Mouse (Mus musculus) lung, adult 2 months (tissue): ENCODE results near the gene Tulp1. TPM values are rescaled to one million over a fixed set of nuclear protein-coding genes. Genes with fewer than 3 reads are reported as not detected.
A peak's percentile ranks its signal among the peaks of the same experiment; 100 is the strongest.

Experiments
- DNase-seq: peaks from one replicate; pipeline ENCODE4 v3.0.0; 2022
- H3K4me1 ChIP-seq: fragments of 200-500 bp; 2 replicates; pipeline ENCODE4 v1.6.1; 2011; ENCODE audit warnings: low read length; ENCODE audit not compliant: control insufficient read depth, insufficient read depth
- H3K4me3 ChIP-seq: fragments of 200-500 bp; replicated peaks from 2 replicates; pipeline ENCODE3; 2011; ENCODE audit warnings: low read depth, mild to moderate bottlenecking, control low read depth, low read length; ENCODE audit errors: extremely low read depth
- CTCF ChIP-seq: fragments of 200-500 bp; IDR thresholded peaks from 2 replicates; pipeline ENCODE4 v1.5.1; 2011; ENCODE audit warnings: mild to moderate bottlenecking, low read length, control low read depth; ENCODE audit not compliant: insufficient read depth
- POLR2A ChIP-seq: fragments of 200-500 bp; IDR thresholded peaks from 2 replicates; pipeline ENCODE4 v1.6.1; 2011; ENCODE audit warnings: low read depth, mild to moderate bottlenecking, control low read depth, low read length, borderline replicate concordance; ENCODE audit errors: extremely low read depth
- WGBS: fragments of 180-500 bp; shearing (Covaris S2); methylation state at CpG from one replicate; pipeline ENCODE4 v1.1.7; 2018; 5-methylcytosine and 5-hydroxymethylcytosine counted together
- polyA plus RNA-seq: library from polyadenylated mRNA; depleted of rRNA; stranded (reverse); fragments of >200 nt; gene quantifications from 2 replicates; pipeline ENCODE4 v1.2.3, GENCODE M21; 2012; rRNA removed

The Tulp1 gene
- polyA plus RNA-seq, 1 experiment, result 7.0 TPM

DNA sequence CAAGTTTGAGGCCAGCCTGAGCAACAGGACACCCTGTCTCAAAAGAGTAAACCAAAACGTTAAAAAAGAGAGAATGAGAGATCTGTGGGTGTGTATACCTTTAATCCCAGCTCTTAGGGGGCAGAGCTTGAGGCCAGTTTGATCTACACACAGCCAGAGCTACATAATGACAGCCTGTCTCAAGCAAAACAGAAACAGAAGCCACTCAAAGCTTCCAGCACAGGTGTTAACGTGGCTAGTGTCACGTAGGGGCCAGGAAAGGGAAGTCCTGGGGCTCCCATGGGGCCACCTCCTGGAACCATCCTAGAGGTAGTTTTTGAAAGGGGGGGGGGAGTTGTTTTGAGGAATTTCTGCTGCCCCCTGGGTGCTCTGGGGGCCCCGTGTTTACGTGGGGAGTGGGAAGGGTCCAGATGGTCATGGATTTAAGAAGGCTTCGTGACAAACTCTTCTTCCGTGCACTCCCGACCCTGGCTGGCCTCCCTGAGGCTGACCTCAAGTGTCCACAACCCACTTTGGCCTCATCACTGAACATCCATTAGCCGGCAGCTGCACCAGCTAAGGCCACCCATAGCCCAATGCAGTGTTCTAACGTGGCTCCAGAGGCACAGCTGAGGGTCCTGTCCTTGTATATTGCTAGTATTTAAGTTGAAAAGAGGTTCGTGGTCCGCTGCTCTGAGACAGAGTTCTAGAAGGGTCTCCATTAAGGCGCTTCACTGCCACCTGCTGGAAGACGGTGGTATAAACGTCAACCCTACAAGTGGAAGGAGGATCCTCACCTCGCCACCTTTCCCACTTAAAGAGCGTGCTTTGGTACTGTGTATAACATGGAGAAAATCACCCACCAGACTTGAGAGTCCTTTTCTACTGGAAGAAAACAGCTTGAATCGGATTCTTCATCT is 56.5 kb downstream of the Tulp1 start:
- WGBS, result 8% methylated on average over 18 of the region's 18 CpGs
- Histone ChIP-seq H3K4me1 (peaks cover 3% of the 10 kb centered on the region; the same call in 1 of the 2 replicates), H3K4me3 (no peak overlapping the region)
- DNase-seq, result peak; percentile 92
- peak; percentile 92 for TF ChIP-seq CTCF
- no peak for TF ChIP-seq POLR2A

DNA sequence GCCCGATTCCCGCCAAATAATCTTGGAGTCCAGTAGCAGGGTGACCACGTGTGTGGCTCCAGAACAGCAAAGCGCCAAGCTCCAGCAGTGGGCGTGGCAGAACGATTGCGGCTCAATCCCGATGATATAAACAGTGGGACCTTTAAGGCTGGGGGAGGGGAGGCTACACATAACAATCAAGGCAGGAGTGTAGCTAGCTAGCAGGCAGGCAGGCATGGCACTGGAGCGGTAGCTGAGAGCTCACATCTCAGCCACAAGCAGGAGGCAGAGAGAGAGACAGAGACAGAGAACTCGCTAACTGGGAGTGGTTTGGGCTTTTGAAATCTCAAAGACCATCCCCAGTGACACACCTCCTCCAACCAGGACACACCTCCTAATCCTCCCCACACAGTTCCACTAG is 59.9 kb downstream of the Tulp1 start:
- no peak overlapping the region for H3K4me3 ChIP-seq
- DNase-seq, result no peak
- WGBS, result 49% methylated on average over 10 of the region's 10 CpGs
- TF ChIP-seq CTCF (no peak), POLR2A (no peak)
- peaks cover 3% of the 10 kb centered on the region; the same call in 1 of the 2 replicates for H3K4me1 ChIP-seq

Other genes with a start within 250 kb of the Tulp1 start
- 3.1 and 3.6 TPM in 2 replicates for gene Scube3, start 223.1 kb downstream of the Tulp1 start, polyA plus RNA-seq
- gene Zfp523, start 188.1 kb downstream of the Tulp1 start, polyA plus RNA-seq, result 69.0 and 75.8 TPM in 2 replicates
- 15.2 and 22.0 TPM in 2 replicates for gene Def6, start 157.4 kb downstream of the Tulp1 start, polyA plus RNA-seq
- 33.3 and 41.7 TPM in 2 replicates for gene Ppard, start 132.5 kb downstream of the Tulp1 start, polyA plus RNA-seq
- gene Fance, start 51.7 kb downstream of the Tulp1 start, polyA plus RNA-seq, result 18.2 and 21.7 TPM in 2 replicates
- gene Rpl10a, start 36.8 kb downstream of the Tulp1 start, polyA plus RNA-seq, result 1,664 and 1,938 TPM in 2 replicates
- gene Tead3, start 14.4 kb downstream of the Tulp1 start, polyA plus RNA-seq, result 28.1 and 30.7 TPM in 2 replicates
- 8.8 and 14.8 TPM in 2 replicates for gene Fkbp5, start 152.3 kb upstream of the Tulp1 start, polyA plus RNA-seq
- gene Armc12, start 165.6 kb upstream of the Tulp1 start, polyA plus RNA-seq, result not detected in 2 replicates
- gene Clpsl2, start 184.2 kb upstream of the Tulp1 start, polyA plus RNA-seq, result not detected in 2 replicates
- gene Clps, start 195.5 kb upstream of the Tulp1 start, polyA plus RNA-seq, result 1.8 and 16.1 TPM in 2 replicates
- gene Lhfpl5, start 210.4 kb upstream of the Tulp1 start, polyA plus RNA-seq, result not detected in 2 replicates